Mouse (Mus musculus) ES-E14 (cell line): ENCODE measurements around the gene Ryr1.

ENCODE experiments used
- CHD2 ChIP-seq: IDR thresholded peaks from 2 replicates; pipeline ENCODE4 v1.6.1; 2014; ENCODE audit warnings: mild to moderate bottlenecking, low read depth, low read length, inconsistent platforms
- HCFC1 ChIP-seq: IDR thresholded peaks from 2 replicates; pipeline ENCODE4 v1.6.1; 2012; ENCODE audit warnings: low read length, inconsistent platforms, borderline replicate concordance; ENCODE audit not compliant: insufficient read depth
- MAFK ChIP-seq: IDR thresholded peaks from 2 replicates; pipeline ENCODE4 v1.6.1; 2014; ENCODE audit warnings: mild to moderate bottlenecking, low read depth, low read length, inconsistent platforms; ENCODE audit not compliant: insufficient read depth
- ZNF384 ChIP-seq: IDR thresholded peaks from 2 replicates; pipeline ENCODE4 v1.6.1; 2012; ENCODE audit warnings: low read depth, low read length, inconsistent platforms

DNA sequence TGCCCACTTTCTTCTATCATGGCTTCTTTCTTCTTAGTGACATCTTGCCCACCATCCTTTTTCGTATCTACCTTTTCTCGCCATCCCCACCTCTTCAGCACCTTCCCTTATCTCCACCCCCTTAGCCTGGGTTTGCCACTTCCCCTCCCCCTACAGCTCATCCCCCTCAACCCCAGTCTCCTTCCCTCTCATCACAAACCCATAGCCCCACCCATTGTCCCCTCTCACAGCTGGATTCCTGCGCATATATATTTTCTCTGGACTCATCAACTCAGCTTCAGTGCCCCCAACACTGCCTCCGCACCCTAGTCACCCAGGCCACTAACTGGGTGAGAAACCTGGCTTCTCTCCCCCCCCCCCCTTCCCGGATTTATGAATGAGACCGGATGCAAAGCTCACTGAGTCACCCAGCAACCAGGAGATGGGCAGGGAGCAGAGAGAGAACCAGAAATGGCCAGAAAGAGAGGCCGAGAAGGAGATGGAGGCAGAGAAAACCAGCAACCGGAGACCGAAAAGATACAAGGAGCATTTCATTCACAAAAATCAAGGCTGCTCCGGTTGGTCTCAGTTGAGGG lies 43.2 kb upstream of the Ryr1 start:
- TF ChIP-seq MAFK (no peak), CHD2 (no peak), HCFC1 (no peak), ZNF384 (no peak)
